Mouse (Mus musculus) liver, embryonic 15.5 days (tissue): ENCODE data around the gene Mxi1. TPM values are rescaled to one million over a fixed set of nuclear protein-coding genes. Genes with fewer than 3 reads are reported as not detected.

Experiments
- ATAC-seq: fragments of 200-750 bp; cut with Nextera tagmentation; 2 replicates; pipeline ENCODE4 v1.8.0; 2017; ENCODE audit warnings: moderate number of reproducible peaks, mild to moderate bottlenecking, moderate library complexity; ENCODE audit not compliant: insufficient read depth
- H3K27ac ChIP-seq: fragments of 300-500 bp; sonication (generic); replicated peaks from 2 replicates; pipeline ENCODE4 v1.5.1; 2015; ENCODE audit warnings: mild to moderate bottlenecking, inconsistent platforms
- H3K27me3 ChIP-seq: fragments of 300-500 bp; sonication (generic); 2 replicates; pipeline ENCODE4 v1.6.1; 2015; ENCODE audit warnings: mild to moderate bottlenecking, inconsistent platforms
- H3K36me3 ChIP-seq: fragments of 300-500 bp; sonication (generic); replicated peaks from 2 replicates; pipeline ENCODE4 v1.6.1; 2015; ENCODE audit warnings: moderate library complexity, mild to moderate bottlenecking, inconsistent platforms
- H3K4me1 ChIP-seq: fragments of 300-500 bp; sonication (generic); replicated peaks from 2 replicates; pipeline ENCODE4 v1.6.1; 2015; ENCODE audit warnings: inconsistent platforms
- H3K4me2 ChIP-seq: fragments of 300-500 bp; sonication (generic); 2 replicates; pipeline ENCODE4 v1.6.1; 2015; ENCODE audit warnings: moderate library complexity, mild to moderate bottlenecking, inconsistent platforms
- H3K4me3 ChIP-seq: fragments of 300-500 bp; sonication (generic); replicated peaks from 2 replicates; pipeline ENCODE4 v1.5.1; 2015; ENCODE audit warnings: mild to moderate bottlenecking, inconsistent platforms
- H3K9ac ChIP-seq: fragments of 300-500 bp; sonication (generic); 2 replicates; pipeline ENCODE4 v1.6.1; 2015; ENCODE audit warnings: moderate library complexity, mild to moderate bottlenecking, inconsistent platforms
- H3K9me3 ChIP-seq: fragments of 300-500 bp; sonication (generic); replicated peaks from 2 replicates; pipeline ENCODE4 v1.6.1; 2016; ENCODE audit warnings: inconsistent platforms
- WGBS: fragments of 180-500 bp; shearing (Covaris S2); methylation state at CpG from one replicate; pipeline ENCODE4 v1.1.7; 2015; ENCODE audit warnings: mixed read lengths; ENCODE audit not compliant: insufficient replicate concordance; 5-methylcytosine and 5-hydroxymethylcytosine counted together
- polyA plus RNA-seq: library from polyadenylated mRNA; unstranded; fragments of >200 nt; fragmentation: Nextera tagmentation; extraction: Ambion mirVana; gene quantifications from 2 replicates; pipeline ENCODE4 v1.2.1, GENCODE M21; 2015

The Mxi1 gene
- polyA plus RNA-seq, 1 experiment from 2014 or later = 34.8 TPM

DNA sequence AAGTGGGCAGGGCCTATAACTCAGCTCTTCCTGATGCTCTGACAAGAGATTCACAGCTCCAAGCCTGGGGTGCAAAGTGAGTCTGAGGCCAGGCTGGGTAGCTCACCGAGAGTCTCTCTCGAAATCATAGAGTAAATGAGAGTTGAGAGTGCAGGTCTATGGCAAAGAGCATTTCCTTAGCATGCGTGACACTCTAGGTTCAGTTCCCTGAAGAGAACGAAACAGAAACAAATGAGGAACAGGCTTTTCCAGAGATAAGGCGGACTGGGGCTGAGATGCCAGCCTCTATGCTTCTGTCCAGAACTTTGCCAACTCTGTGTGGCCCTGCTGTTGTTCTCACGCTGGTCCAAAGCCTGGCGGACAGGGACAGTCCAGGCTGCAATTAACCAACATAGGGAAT, 6.9 kb upstream of the Mxi1 start:
- H3K27me3 ChIP-seq = peaks cover 30% of the 10 kb centered on the region
- no peaks in the 10 kb centered on the region for H3K36me3 ChIP-seq
- H3K4me3 ChIP-seq = no peak overlapping the region
- H3K9me3 ChIP-seq = no peaks in the 10 kb centered on the region
- ATAC-seq = no peak
- no peak overlapping the region for H3K9ac ChIP-seq
- no peak overlapping the region for H3K27ac ChIP-seq
- WGBS = 45% methylated on average over 7 of the region's 7 CpGs
- peaks cover 20% of the 10 kb centered on the region for H3K4me1 ChIP-seq
- H3K4me2 ChIP-seq = peak overlapping the region; percentile 20; the same call in 1 of the 2 replicates

- 77% methylated on average over 8 of the region's 8 CpGs for WGBS
- Histone ChIP-seq H3K4me3 (no peak overlapping the region), H3K27me3 (peaks cover 27% of the 10 kb centered on the region), H3K9me3 (no peaks in the 10 kb centered on the region), H3K36me3 (no peaks in the 10 kb centered on the region), H3K4me2 (no peak overlapping the region), H3K27ac (no peak overlapping the region), H3K9ac (no peak overlapping the region), H3K4me1 (peaks cover 28% of the 10 kb centered on the region)
- no peak for ATAC-seq
Measured at GRCm38 (mm10) chr19:53305621-53306020, 4.7 kb upstream of the Mxi1 start.

GRCm38 (mm10) chr19:53306706-53307105, 3.6 kb upstream of the Mxi1 start:
- no peaks in the 10 kb centered on the region for H3K36me3 ChIP-seq
- 57% methylated on average over 11 of the region's 11 CpGs for WGBS
- no peaks in the 10 kb centered on the region for H3K9me3 ChIP-seq
- H3K27me3 ChIP-seq = peaks cover 27% of the 10 kb centered on the region
- H3K4me1 ChIP-seq = peaks cover 28% of the 10 kb centered on the region
- ATAC-seq = no peak
- H3K4me3 ChIP-seq = no peak overlapping the region
- H3K27ac ChIP-seq = no peak overlapping the region
- no peak overlapping the region for H3K9ac ChIP-seq
- no peak overlapping the region for H3K4me2 ChIP-seq

GRCm38 (mm10) chr19:53307219-53307618, 3.1 kb upstream of the Mxi1 start:
- Histone ChIP-seq H3K27me3 (peaks cover 27% of the 10 kb centered on the region), H3K9me3 (no peaks in the 10 kb centered on the region), H3K4me2 (no peak overlapping the region), H3K4me1 (peaks cover 28% of the 10 kb centered on the region), H3K27ac (no peak overlapping the region), H3K4me3 (no peak overlapping the region), H3K9ac (no peak overlapping the region), H3K36me3 (no peaks in the 10 kb centered on the region)
- WGBS = 57% methylated on average over 6 of the region's 6 CpGs
- no peak for ATAC-seq

DNA sequence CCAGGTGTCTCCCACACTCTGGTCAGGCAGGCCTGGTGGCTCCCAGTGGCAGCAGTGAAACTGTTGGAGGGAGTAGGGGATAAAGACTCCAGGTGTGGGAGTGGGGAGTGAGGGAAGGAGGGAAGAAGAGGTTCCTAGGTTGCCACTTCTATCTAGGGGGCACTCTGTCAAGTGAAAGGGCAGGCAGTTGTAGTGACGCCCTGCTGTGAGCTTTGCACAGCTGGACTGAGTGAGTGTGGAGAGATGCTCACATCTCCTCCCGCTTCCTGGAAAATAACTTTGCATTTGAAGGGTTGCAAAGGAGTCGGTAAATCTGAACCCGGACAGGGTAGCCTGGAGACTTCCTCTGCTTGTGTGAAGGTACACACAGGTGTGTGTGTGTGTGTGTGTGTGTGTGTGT, 687 bp upstream of the Mxi1 start:
- H3K36me3 ChIP-seq = no peaks in the 10 kb centered on the region
- 45% methylated on average over 4 of the region's 4 CpGs for WGBS
- H3K4me3 ChIP-seq = peak overlapping the region; percentile 80

DNA sequence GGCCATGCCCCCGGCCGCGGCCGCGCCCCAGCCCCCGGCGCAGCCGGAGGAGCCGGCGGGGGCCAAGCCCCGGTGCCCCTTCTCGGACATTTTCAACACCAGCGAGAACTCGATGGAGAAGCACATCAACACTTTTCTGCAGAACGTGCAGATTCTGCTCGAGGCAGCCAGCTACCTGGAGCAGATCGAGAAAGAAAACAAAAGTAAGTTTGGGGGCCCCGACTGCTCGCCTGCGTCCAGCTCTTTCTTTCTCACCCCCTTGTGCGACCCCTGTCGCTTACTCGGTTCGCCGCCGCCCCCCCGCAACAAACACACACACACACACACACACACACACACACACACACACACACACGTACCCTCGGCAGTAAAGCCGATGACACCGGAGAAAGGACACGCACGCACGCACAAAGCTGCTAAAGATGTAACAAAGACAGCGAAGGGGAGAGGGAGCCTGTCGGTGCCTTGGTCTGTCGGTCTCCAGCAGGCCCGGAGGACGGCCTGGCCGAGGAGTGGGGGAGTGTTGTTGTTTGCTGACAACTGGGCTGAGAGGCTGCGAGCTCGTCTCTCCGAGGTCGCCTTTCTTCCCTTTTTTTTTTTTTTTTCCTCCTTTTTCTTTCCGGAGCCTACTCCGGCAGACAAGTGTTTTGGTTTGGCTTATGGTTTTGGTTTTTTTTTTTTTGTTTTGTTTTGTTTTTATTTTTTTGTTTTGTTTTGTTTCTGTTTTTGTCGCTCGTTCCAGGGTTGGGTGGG, 629 bp downstream of the Mxi1 start:
- H3K9me3 ChIP-seq = no peaks in the 10 kb centered on the region
- peaks cover 43% of the 10 kb centered on the region for H3K4me1 ChIP-seq
- peaks cover 5% of the 10 kb centered on the region for H3K27me3 ChIP-seq
- H3K27ac ChIP-seq = peak overlapping the region; percentile 95
- peak overlapping the region; percentile 80 for H3K4me3 ChIP-seq
- 0 out of 2 replicates have a peak, but pooled peaks have one; percentile 13 for ATAC-seq
- H3K4me2 ChIP-seq = peak overlapping the region; percentile 99
- no peaks in the 10 kb centered on the region for H3K36me3 ChIP-seq
- WGBS = under 1% methylated on average over 47 of the region's 48 CpGs
- peak overlapping the region; percentile 89 for H3K9ac ChIP-seq

More for the DNA sequence above, 687 bp upstream of the Mxi1 start:
- peaks cover 18% of the 10 kb centered on the region for H3K27me3 ChIP-seq
- ATAC-seq = no peak
- peak overlapping the region; percentile 99 for H3K4me2 ChIP-seq
- H3K9me3 ChIP-seq = no peaks in the 10 kb centered on the region
- H3K9ac ChIP-seq = no peak overlapping the region
- H3K4me1 ChIP-seq = peaks cover 32% of the 10 kb centered on the region
- no peak overlapping the region for H3K27ac ChIP-seq

DNA sequence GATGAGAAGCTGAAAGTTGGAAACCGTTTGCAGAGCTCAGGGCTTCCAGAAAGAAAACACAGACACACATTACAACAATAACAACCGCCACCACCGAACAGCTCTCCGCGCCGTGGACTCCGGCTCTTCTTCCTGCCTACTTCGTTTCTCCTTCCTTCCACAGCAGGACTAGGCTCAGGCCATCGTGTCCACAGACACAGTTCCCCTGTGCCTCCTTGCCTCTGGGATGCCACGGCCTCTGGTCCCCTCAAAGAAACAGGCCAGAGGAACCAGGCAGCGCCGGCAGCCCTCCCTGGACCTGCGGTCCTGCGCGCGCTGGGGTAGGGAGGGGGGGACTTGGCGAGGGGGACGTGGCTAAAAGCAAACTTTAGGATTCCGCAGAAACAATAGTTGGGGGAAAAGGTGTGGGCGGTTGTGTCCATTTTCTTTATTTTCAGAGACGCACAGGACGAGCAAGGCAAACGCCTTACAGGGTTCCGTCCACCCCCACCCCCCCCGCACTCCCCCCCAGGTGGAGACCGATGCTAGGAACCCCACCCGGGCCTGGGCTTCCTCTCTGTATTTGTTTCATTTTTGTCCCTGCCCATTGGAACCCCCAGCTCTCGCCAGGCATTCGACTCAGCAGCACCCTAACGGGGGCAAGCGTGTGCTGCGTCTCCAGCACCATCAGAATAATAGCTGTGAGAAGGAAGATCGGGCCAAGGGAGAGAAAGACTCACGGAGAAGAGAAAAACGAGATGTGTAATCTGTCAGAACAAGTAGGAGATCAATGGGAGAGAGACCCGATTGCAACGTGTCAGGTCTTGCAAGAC, 1.4 kb downstream of the Mxi1 start:
- WGBS = under 1% methylated on average over 37 of the region's 37 CpGs
- 0 out of 2 replicates have a peak, but pooled peaks have one; percentile 5 for ATAC-seq

DNA sequence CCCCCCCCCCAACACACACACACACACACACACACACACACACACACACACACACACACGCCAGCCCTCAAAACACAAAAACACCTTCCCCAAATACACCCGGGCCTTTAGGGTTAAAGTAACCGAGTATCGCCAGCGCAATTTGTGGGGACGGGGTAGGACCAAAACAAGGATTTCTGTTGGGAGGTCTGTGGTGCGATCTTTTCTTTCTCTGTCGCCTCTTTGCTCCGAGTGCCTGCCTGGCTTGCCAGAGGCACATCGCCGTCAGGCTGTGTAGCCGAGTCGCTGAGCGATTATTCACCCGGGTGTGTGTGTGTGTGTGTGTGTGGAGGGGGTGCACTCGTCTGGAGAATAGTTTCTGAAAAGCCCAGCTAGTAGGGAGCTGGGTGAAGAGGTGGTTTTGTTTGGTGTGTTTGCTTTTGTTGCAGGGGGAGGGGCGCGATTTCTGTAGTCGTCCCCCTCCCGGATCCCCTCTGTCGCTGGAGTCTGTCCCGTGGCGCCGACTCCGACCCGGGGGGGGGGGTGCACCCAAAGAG, 2.1 kb downstream of the Mxi1 start:
- peak; percentile 15 for ATAC-seq
- H3K9me3 ChIP-seq = no peaks in the 10 kb centered on the region
- H3K9ac ChIP-seq = peak overlapping the region; percentile 89
- peak overlapping the region; percentile 99 for H3K4me2 ChIP-seq
- peaks cover 4% of the 10 kb centered on the region; the same call in 1 of the 2 replicates for H3K27me3 ChIP-seq
- no peaks in the 10 kb centered on the region for H3K36me3 ChIP-seq
- WGBS = under 1% methylated on average over 26 of the region's 26 CpGs
- peaks cover 50% of the 10 kb centered on the region for H3K4me1 ChIP-seq
- H3K27ac ChIP-seq = peak overlapping the region; percentile 95
- peak overlapping the region; percentile 80 for H3K4me3 ChIP-seq

More for the DNA sequence above, 1.4 kb downstream of the Mxi1 start:
- Histone ChIP-seq H3K27ac (peak overlapping the region; percentile 95), H3K9me3 (no peaks in the 10 kb centered on the region), H3K36me3 (no peaks in the 10 kb centered on the region), H3K4me3 (peak overlapping the region; percentile 80), H3K27me3 (peaks cover 4% of the 10 kb centered on the region; the same call in 1 of the 2 replicates), H3K9ac (peak overlapping the region; percentile 89), H3K4me1 (peaks cover 50% of the 10 kb centered on the region), H3K4me2 (peak overlapping the region; percentile 99)

DNA sequence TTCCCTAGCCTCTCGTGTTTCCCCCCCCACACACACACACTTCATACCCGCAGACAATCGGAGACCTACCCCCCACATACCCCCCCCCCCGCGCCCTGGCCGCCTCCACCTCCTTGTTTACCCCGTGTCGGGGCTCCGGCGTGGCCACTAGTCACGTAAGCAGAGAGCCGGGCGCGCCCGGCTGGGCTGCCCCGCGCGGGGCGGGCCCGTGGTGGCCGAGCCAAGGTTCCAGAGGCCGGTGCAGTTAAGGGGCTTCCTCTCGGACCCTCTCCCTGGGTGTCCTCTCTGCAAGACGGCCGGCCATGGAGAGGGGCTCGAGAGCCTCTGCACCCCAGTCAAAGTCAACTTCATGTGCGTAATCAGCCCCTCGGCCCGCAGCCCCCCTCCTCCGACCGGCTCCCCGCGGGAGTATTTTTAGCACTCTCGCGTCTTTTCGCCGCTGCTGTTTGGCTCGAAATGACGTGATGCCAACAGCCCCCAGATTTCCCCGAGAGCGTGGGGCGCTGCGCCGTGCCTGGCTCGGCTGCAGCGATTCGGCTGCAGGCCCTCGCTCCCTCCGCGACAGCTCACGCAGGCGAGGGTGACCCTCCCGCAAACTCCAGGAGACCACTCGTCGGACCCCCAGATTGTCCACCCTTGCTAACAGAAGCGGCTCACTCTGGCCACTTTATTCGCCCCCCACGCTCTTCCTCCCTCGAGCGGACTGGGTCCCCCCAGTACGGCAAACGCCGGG, 2.8 kb downstream of the Mxi1 start:
- Histone ChIP-seq H3K4me2 (peak overlapping the region; percentile 99), H3K4me3 (peak overlapping the region; percentile 80), H3K36me3 (no peaks in the 10 kb centered on the region), H3K27ac (peak overlapping the region; percentile 95), H3K9me3 (no peaks in the 10 kb centered on the region), H3K9ac (peak overlapping the region; percentile 89), H3K27me3 (peaks cover 4% of the 10 kb centered on the region; the same call in 1 of the 2 replicates), H3K4me1 (peaks cover 52% of the 10 kb centered on the region)
- ATAC-seq = peak; percentile 35
- under 1% methylated on average over 63 of the region's 63 CpGs for WGBS

- H3K27ac ChIP-seq = peak overlapping the region; percentile 95
- under 1% methylated on average over 52 of the region's 52 CpGs for WGBS
Measured at GRCm38 (mm10) chr19:53313684-53314443, 3.5 kb downstream of the Mxi1 start.

More at GRCm38 (mm10) chr19:53313684-53314443, 3.5 kb downstream of the Mxi1 start:
- Histone ChIP-seq H3K4me3 (peak overlapping the region; percentile 80), H3K4me2 (peak overlapping the region; percentile 99), H3K4me1 (peaks cover 59% of the 10 kb centered on the region), H3K27me3 (no peaks in the 10 kb centered on the region; the same call in 1 of the 2 replicates), H3K36me3 (no peaks in the 10 kb centered on the region), H3K9me3 (no peaks in the 10 kb centered on the region), H3K9ac (peak overlapping the region; percentile 89)
- ATAC-seq = peak; percentile 78
